Mouse (Mus musculus): ENCODE measurements around the gene Smok2b. TPM values are rescaled to one million over a fixed set of nuclear protein-coding genes. Genes with fewer than 3 reads are reported as not detected.
A peak's percentile ranks its signal among the peaks of the same experiment; 100 is the strongest.
"Not testable (repeated sequence)": the region's sequence is repeated elsewhere in the genome, so short reads cannot be mapped to it uniquely, and the experiment has no call there.

Smok2b gene
- polyA plus RNA-seq, 2 experiments: not detected

- ATAC-seq (ENCODE audit: low FRiP score, low read depth): no peak
- peaks cover 83% of the 10 kb centered on the region for H3K9me3 ChIP-seq (ENCODE audit: control insufficient read depth, low read length)
Observed at GRCm38 (mm10) chr17:13220888-13221287, 9.2 kb upstream of the Smok2b start, which contains the start of gene Smok2a. Gene Smok2a, plus strand, starts transcription at chr17:13221188.

GRCm38 (mm10) chr17:13221921-13222320, 8.1 kb upstream of the Smok2b start:
- not testable (repeated sequence) for DNase-seq (ENCODE audit: low spot score); H3K4me1 ChIP-seq (ENCODE audit: control insufficient read depth, insufficient read depth, low read length); H3K4me3 ChIP-seq (replicated peaks; ENCODE audit: low read length); H3K4me2 ChIP-seq (replicated peaks; ENCODE audit: low read depth, low read length, severe bottlenecking); H3K9ac ChIP-seq (ENCODE audit: low read depth, low read length, severe bottlenecking); H3K36me3 ChIP-seq (ENCODE audit: control insufficient read depth, insufficient read depth, low read length); H3K27me3 ChIP-seq (ENCODE audit: control insufficient read depth, insufficient read depth, low read length); H3K27ac ChIP-seq (replicated peaks; ENCODE audit: low read depth, low read length); ATAC-seq (ENCODE audit: low FRiP score, low read depth)
- peaks cover 79% of the 10 kb centered on the region for H3K9me3 ChIP-seq (ENCODE audit: control insufficient read depth, low read length)
- 90% methylated on average over 2 of the region's 2 CpGs for WGBS

More at GRCm38 (mm10) chr17:13220888-13221287, 9.2 kb upstream of the Smok2b start, which contains the start of gene Smok2a:
- Histone ChIP-seq H3K27ac (replicated peaks; ENCODE audit: low read depth, low read length) (no peak within 1 kb of the TSS), H3K4me2 (replicated peaks; ENCODE audit: low read depth, low read length, severe bottlenecking) (no peak within 1 kb of the TSS), H3K36me3 (ENCODE audit: control insufficient read depth, insufficient read depth, low read length) (no peaks in the 10 kb centered on the region), H3K9ac (ENCODE audit: low read depth, low read length, severe bottlenecking) (no peak within 1 kb of the TSS), H3K4me3 (replicated peaks; ENCODE audit: low read length) (no peak within 1 kb of the TSS), H3K27me3 (ENCODE audit: control insufficient read depth, insufficient read depth, low read length) (no peaks in the 10 kb centered on the region), H3K4me1 (ENCODE audit: control insufficient read depth, insufficient read depth, low read length) (no peaks in the 10 kb centered on the region)
- DNase-seq (ENCODE audit: low spot score): no peak
- 90% methylated on average over 3 of the region's 3 CpGs for WGBS
- TF ChIP-seq POLR2A (IDR thresholded peaks at IDR 0.05; ENCODE audit: borderline replicate concordance, extremely low read depth, insufficient read depth, insufficient read length): no peak

- H3K9me3 ChIP-seq (ENCODE audit: control insufficient read depth, low read length): peaks cover 36% of the 10 kb centered on the region
- not testable (repeated sequence) for H3K4me1 ChIP-seq (ENCODE audit: control insufficient read depth, insufficient read depth, low read length); DNase-seq (ENCODE audit: low spot score); H3K9ac ChIP-seq (ENCODE audit: low read depth, low read length, severe bottlenecking); H3K4me3 ChIP-seq (replicated peaks; ENCODE audit: low read length); H3K4me2 ChIP-seq (replicated peaks; ENCODE audit: low read depth, low read length, severe bottlenecking); ATAC-seq (ENCODE audit: low FRiP score, low read depth); H3K27me3 ChIP-seq (ENCODE audit: control insufficient read depth, insufficient read depth, low read length); H3K27ac ChIP-seq (replicated peaks; ENCODE audit: low read depth, low read length); H3K36me3 ChIP-seq (ENCODE audit: control insufficient read depth, insufficient read depth, low read length)
- WGBS: 81% methylated on average over 3 of the region's 4 CpGs
Observed at GRCm38 (mm10) chr17:13239461-13239860, 9.4 kb downstream of the Smok2b start.

GRCm38 (mm10) chr17:13240807-13241727, 11.0 kb downstream of the Smok2b start:
- H3K9ac ChIP-seq (ENCODE audit: low read depth, low read length, severe bottlenecking); H3K4me2 ChIP-seq (replicated peaks; ENCODE audit: low read depth, low read length, severe bottlenecking); H3K4me1 ChIP-seq (ENCODE audit: control insufficient read depth, insufficient read depth, low read length); DNase-seq (ENCODE audit: low spot score); H3K4me3 ChIP-seq (replicated peaks; ENCODE audit: low read length); ATAC-seq (ENCODE audit: low FRiP score, low read depth); H3K27ac ChIP-seq (replicated peaks; ENCODE audit: low read depth, low read length); H3K36me3 ChIP-seq (ENCODE audit: control insufficient read depth, insufficient read depth, low read length); H3K27me3 ChIP-seq (ENCODE audit: control insufficient read depth, insufficient read depth, low read length): not testable (repeated sequence)
- 87% methylated on average over 7 of the region's 13 CpGs for WGBS
- peaks cover 22% of the 10 kb centered on the region for H3K9me3 ChIP-seq (ENCODE audit: control insufficient read depth, low read length)

- not testable (repeated sequence) for H3K27me3 ChIP-seq (ENCODE audit: control insufficient read depth, insufficient read depth, low read length); DNase-seq (ENCODE audit: low spot score); H3K4me2 ChIP-seq (replicated peaks; ENCODE audit: low read depth, low read length, severe bottlenecking); H3K27ac ChIP-seq (replicated peaks; ENCODE audit: low read depth, low read length); H3K4me3 ChIP-seq (replicated peaks; ENCODE audit: low read length); H3K4me1 ChIP-seq (ENCODE audit: control insufficient read depth, insufficient read depth, low read length); H3K36me3 ChIP-seq (ENCODE audit: control insufficient read depth, insufficient read depth, low read length); H3K9ac ChIP-seq (ENCODE audit: low read depth, low read length, severe bottlenecking); H3K9me3 ChIP-seq (ENCODE audit: control insufficient read depth, low read length)
- ATAC-seq (ENCODE audit: low FRiP score, low read depth): 0 out of 2 replicates have a peak, but pooled peaks have one; percentile 23
- WGBS: 69% methylated on average over 1 of the region's 5 CpGs
Observed at GRCm38 (mm10) chr17:13254786-13255185, 24.7 kb downstream of the Smok2b start.

Other genes starting within 250 kb of the Smok2b start
- gene Wtap, start 236.1 kb upstream of the Smok2b start, polyA plus RNA-seq (2012; rRNA removed): 61.7 and 86.1 TPM in 2 replicates
- 135 and 141 TPM in 2 replicates for gene Wtap, start 236.1 kb upstream of the Smok2b start, polyA plus RNA-seq (2014; fragmentation: Nextera tagmentation; extraction: Ambion mirVana)
- gene Sod2, start 223.4 kb upstream of the Smok2b start, polyA plus RNA-seq (2012; rRNA removed): 98.2 and 118 TPM in 2 replicates
- gene Sod2, start 223.4 kb upstream of the Smok2b start, polyA plus RNA-seq (2014; fragmentation: Nextera tagmentation; extraction: Ambion mirVana): 103 and 116 TPM in 2 replicates
- gene Gpr31b, start 178.0 kb upstream of the Smok2b start, polyA plus RNA-seq (2012; rRNA removed): 0.06 and 0.09 TPM in 2 replicates
- 0.18 TPM in 1 of 2 replicates, not detected in the other for gene Gpr31b, start 178.0 kb upstream of the Smok2b start, polyA plus RNA-seq (2014; fragmentation: Nextera tagmentation; extraction: Ambion mirVana)
- 0.33 and 0.74 TPM in 2 replicates for gene Tcp10b, start 169.2 kb upstream of the Smok2b start, polyA plus RNA-seq (2012; rRNA removed)
- gene Tcp10b, start 169.2 kb upstream of the Smok2b start, polyA plus RNA-seq (2014; fragmentation: Nextera tagmentation; extraction: Ambion mirVana): 0.14 TPM in 2 replicates
- gene Unc93a, start 98.4 kb upstream of the Smok2b start, polyA plus RNA-seq (2012; rRNA removed): 0.10 TPM in 2 replicates
- gene Unc93a, start 98.4 kb upstream of the Smok2b start, polyA plus RNA-seq (2014; fragmentation: Nextera tagmentation; extraction: Ambion mirVana): 0.12 and 0.21 TPM in 2 replicates
- not detected in 2 replicates for gene Smok2a, start 9.1 kb upstream of the Smok2b start, polyA plus RNA-seq (2012; rRNA removed)
- gene Smok2a, start 9.1 kb upstream of the Smok2b start, polyA plus RNA-seq (2014; fragmentation: Nextera tagmentation; extraction: Ambion mirVana): not detected in 2 replicates
- not detected in 2 replicates for gene Tcp10c, start 124.3 kb downstream of the Smok2b start, polyA plus RNA-seq (2012; rRNA removed)
- not detected in 2 replicates for gene Tcp10c, start 124.3 kb downstream of the Smok2b start, polyA plus RNA-seq (2014; fragmentation: Nextera tagmentation; extraction: Ambion mirVana)

Data from limb, embryonic 14.5 days (tissue).